Comparison of ENCODE assay signal across 8 mouse cellular contexts in genomic region chr11:4882892-4883627, GRCm38 (mm10). TPM values are rescaled to one million over a fixed set of nuclear protein-coding genes. Genes with fewer than 3 reads are reported as not detected.
DNase-seq lines count a peak whose midpoint lies in the region; ATAC-seq and TF ChIP-seq lines count a peak whose summit lies in the region.

No protein-coding gene starts in this region.

- H3K9ac ChIP-seq in intestine, embryonic 14.5 days (ENCODE audit: low read length) = no peak overlapping the region
- no peak overlapping the region for H3K9ac ChIP-seq in liver, postnatal 0 days (replicated peaks)
- H3K9ac ChIP-seq in forebrain, embryonic 11.5 days (ENCODE audit: low read length) = no peak overlapping the region

- no peaks in the 10 kb centered on the region for H3K4me1 ChIP-seq in intestine, embryonic 14.5 days (replicated peaks; ENCODE audit: control insufficient read depth, insufficient read depth, low read length)
- H3K4me1 ChIP-seq in liver, postnatal 0 days (ENCODE audit: insufficient read depth) = peaks cover 8% of the 10 kb centered on the region; the same call in 1 of the 2 replicates
- H3K4me1 ChIP-seq in forebrain, embryonic 11.5 days (replicated peaks; ENCODE audit: control insufficient read depth, insufficient read depth, low read length) = no peaks in the 10 kb centered on the region

- peak; percentile 19 for DNase-seq in right cerebral cortex, postnatal 14 days
- DNase-seq in right cerebral cortex, postnatal 36 days (ENCODE audit: low spot score in 2 of 2) = no peak
- DNase-seq in brain, adult 2 months (ENCODE audit: low read depth, low spot score) = peak; percentile 42
- DNase-seq in intestine, embryonic 14.5 days (ENCODE audit: low spot score) = peak; percentile 78
- DNase-seq in liver, postnatal 0 days = peak; percentile 81
- DNase-seq in yolk sac, embryonic 10.5 days (ENCODE audit: low spot score) = peak; percentile 92
- DNase-seq in left cerebral cortex, adult 18-20 months (ENCODE audit: low spot score in 2 of 2) = no peak
- no peak for DNase-seq in forebrain, embryonic 11.5 days (ENCODE audit: low spot score)

- 42% methylated on average over 14 of the region's 14 CpGs for WGBS in intestine, embryonic 14.5 days
- WGBS in liver, postnatal 0 days (ENCODE audit: insufficient replicate concordance) = 55% methylated on average over 14 of the region's 14 CpGs
- WGBS in forebrain, embryonic 11.5 days = 54% methylated on average over 14 of the region's 14 CpGs

- peak; percentile 74 for TF ChIP-seq CTCF in liver, postnatal 0 days (IDR thresholded peaks at IDR 0.05; ENCODE audit: low read depth)

- no peaks in the 10 kb centered on the region for H3K9me3 ChIP-seq in intestine, embryonic 14.5 days (ENCODE audit: control insufficient read depth, low read length)
- H3K9me3 ChIP-seq in liver, postnatal 0 days (ENCODE audit: low read length) = no peaks in the 10 kb centered on the region
- no peaks in the 10 kb centered on the region for H3K9me3 ChIP-seq in forebrain, embryonic 11.5 days (ENCODE audit: control insufficient read depth, low read length)

- H3K27me3 ChIP-seq in intestine, embryonic 14.5 days (replicated peaks; ENCODE audit: control insufficient read depth, insufficient read depth, low read length) = no peaks in the 10 kb centered on the region
- no peaks in the 10 kb centered on the region for H3K27me3 ChIP-seq in liver, postnatal 0 days (ENCODE audit: insufficient read depth, low read length)
- no peaks in the 10 kb centered on the region for H3K27me3 ChIP-seq in forebrain, embryonic 11.5 days (ENCODE audit: control insufficient read depth, insufficient read depth, low read length)

- 0 out of 2 replicates have a peak, but pooled peaks have one; percentile 37 for TF ChIP-seq EP300 in liver, postnatal 0 days (IDR thresholded peaks at IDR 0.05; ENCODE audit: low read depth)

- no peak overlapping the region for H3K4me2 ChIP-seq in intestine, embryonic 14.5 days (ENCODE audit: low read length)
- H3K4me2 ChIP-seq in liver, postnatal 0 days (ENCODE audit: low read depth, low read length) = peak overlapping the region; percentile 51
- H3K4me2 ChIP-seq in forebrain, embryonic 11.5 days (ENCODE audit: low read depth, low read length, severe bottlenecking) = no peak overlapping the region

- H3K36me3 ChIP-seq in intestine, embryonic 14.5 days (ENCODE audit: control insufficient read depth, insufficient read depth, low read length) = peaks cover 21% of the 10 kb centered on the region
- no peaks in the 10 kb centered on the region; the same call in 1 of the 2 replicates for H3K36me3 ChIP-seq in liver, postnatal 0 days (replicated peaks; ENCODE audit: insufficient read depth, low read length)
- no peaks in the 10 kb centered on the region for H3K36me3 ChIP-seq in forebrain, embryonic 11.5 days (ENCODE audit: control insufficient read depth, insufficient read depth, low read length)

- peak; percentile 92 for ATAC-seq in intestine, embryonic 14.5 days (replicated peaks; ENCODE audit: low FRiP score, low TSS enrichment, low read depth)
- peak; percentile 96 for ATAC-seq in liver, postnatal 0 days
- ATAC-seq in forebrain, embryonic 11.5 days (replicated peaks; ENCODE audit: low FRiP score) = no peak

- H3K4me3 ChIP-seq in intestine, embryonic 14.5 days (ENCODE audit: low read depth, low read length) = no peak overlapping the region
- 0 out of 2 replicates have a peak overlapping the region, but pooled peaks have one; percentile 1 for H3K4me3 ChIP-seq in liver, postnatal 0 days (ENCODE audit: low read depth, low read length)
- H3K4me3 ChIP-seq in forebrain, embryonic 11.5 days (ENCODE audit: low read depth, low read length) = no peak overlapping the region

- H3K27ac ChIP-seq in intestine, embryonic 14.5 days (ENCODE audit: low read depth) = peak overlapping the region; percentile 28; the same call in 1 of the 2 replicates
- H3K27ac ChIP-seq in liver, postnatal 0 days (ENCODE audit: low read depth) = peak overlapping the region; percentile 83
- no peak overlapping the region for H3K27ac ChIP-seq in forebrain, embryonic 11.5 days (ENCODE audit: low read depth, low read length)

RNA-seq across cellular contexts. Expression of gene Nipsnap1, which starts 9.3 kb away (rescaled TPM):
- polyA plus RNA-seq in intestine, embryonic 14.5 days (2014; fragmentation: Nextera tagmentation; extraction: Ambion mirVana) = 85.2 and 85.3 TPM in 2 replicates
- polyA plus RNA-seq in liver, postnatal 0 days (2015; fragmentation: Nextera tagmentation; extraction: Ambion mirVana) = 135 and 136 TPM in 2 replicates
- total RNA-seq in left cerebral cortex, adult 18-20 months (2021) = 10 to 100 TPM; 91.6 to 91.8 TPM
- polyA plus RNA-seq in forebrain, embryonic 11.5 days (2014; fragmentation: Nextera tagmentation; extraction: Ambion mirVana) = 77.5 and 80.0 TPM in 2 replicates

RNA-seq across cellular contexts. Expression of gene Thoc5, which starts 12.1 kb away (rescaled TPM):
- polyA plus RNA-seq in intestine, embryonic 14.5 days (2014; fragmentation: Nextera tagmentation; extraction: Ambion mirVana) = 38.4 and 41.6 TPM in 2 replicates
- 7.8 and 8.3 TPM in 2 replicates for polyA plus RNA-seq in liver, postnatal 0 days (2015; fragmentation: Nextera tagmentation; extraction: Ambion mirVana)
- 10 to 100 TPM; 37.1 to 37.5 TPM for total RNA-seq in left cerebral cortex, adult 18-20 months (2021)
- 54.7 and 61.3 TPM in 2 replicates for polyA plus RNA-seq in forebrain, embryonic 11.5 days (2014; fragmentation: Nextera tagmentation; extraction: Ambion mirVana)

RNA-seq across cellular contexts. Expression of gene Nf2, which starts 33.7 kb away (rescaled TPM):
- 42.0 and 43.6 TPM in 2 replicates for polyA plus RNA-seq in intestine, embryonic 14.5 days (2014; fragmentation: Nextera tagmentation; extraction: Ambion mirVana)
- polyA plus RNA-seq in liver, postnatal 0 days (2015; fragmentation: Nextera tagmentation; extraction: Ambion mirVana) = 5.8 and 7.9 TPM in 2 replicates
- total RNA-seq in left cerebral cortex, adult 18-20 months (2021) = 10 to 100 TPM; 68.1 to 69.3 TPM
- 56.1 and 57.4 TPM in 2 replicates for polyA plus RNA-seq in forebrain, embryonic 11.5 days (2014; fragmentation: Nextera tagmentation; extraction: Ambion mirVana)

Comparison
In these comparisons a context has a peak if more than half of its experiments do, and no peak if none do; other contexts are left out.
1. DNase-seq: peak in right cerebral cortex, postnatal 14 days (single experiment), brain, adult 2 months (single experiment), intestine, embryonic 14.5 days (single experiment), liver, postnatal 0 days (single experiment) and yolk sac, embryonic 10.5 days (single experiment); none in right cerebral cortex, postnatal 36 days (0 of 2), left cerebral cortex, adult 18-20 months (0 of 2) and forebrain, embryonic 11.5 days (single experiment).